Mouse (Mus musculus) kidney, adult 2 months (tissue): ENCODE results near the gene Abt1.

Source experiments
- CTCF ChIP-seq: fragments of 200-500 bp; conservative IDR thresholded peaks from 2 replicates; pipeline ENCODE4 v1.5.1; 2011; ENCODE audit warnings: low read depth, mild to moderate bottlenecking, control low read depth, low read length, moderate library complexity, mixed read lengths; ENCODE audit not compliant: insufficient read depth, insufficient read length
- POLR2A ChIP-seq: fragments of 200-500 bp; IDR thresholded peaks from one replicate; pipeline ENCODE4 v1.6.1; 2011; ENCODE audit warnings: low read depth, low read length, control low read depth

DNA sequence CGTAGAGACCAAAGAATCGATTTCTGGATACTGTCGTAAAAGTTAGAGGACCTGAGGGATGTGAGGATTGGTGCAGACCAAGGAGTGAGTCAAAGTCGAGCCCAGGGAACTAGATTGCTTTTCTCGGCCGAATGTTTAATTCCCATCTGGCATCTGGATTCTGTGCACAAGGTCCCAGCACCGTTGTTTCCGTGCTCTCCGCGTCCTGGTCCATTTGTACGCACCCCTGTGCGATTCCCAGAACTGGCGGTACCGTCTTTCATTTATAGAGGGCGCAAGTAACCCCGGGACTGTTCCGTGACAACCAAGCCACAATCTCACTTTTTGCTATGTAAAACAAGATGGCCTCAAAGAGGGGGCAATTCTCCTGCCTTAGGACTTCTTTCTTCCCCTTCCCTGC lies 7.1 kb upstream of the Abt1 start:
- TF ChIP-seq CTCF (peak; percentile 44), POLR2A (no peak)
